In genomic region chr1:89755358-89755757, GRCm38 (mm10) we compare ENCODE assay signal across 14 mouse cellular contexts.
"Had no signal": no experiment of that assay in that cellular context is flagged by ENCODE, and none has a peak within 500 bp of the region (broad histone marks: within the 10 kb centered on the region; RNA-seq: fewer than 3 reads in every experiment).

No protein-coding gene starts in this region.

- H3K4me1 ChIP-seq: liver, embryonic 15.5 days had no signal

- H3K27ac ChIP-seq: left cerebral cortex, adult 2 months; limb, embryonic 10.5 days; liver, embryonic 15.5 days; midbrain, embryonic 10.5 days; neural tube, embryonic 12.5 days had no signal

- H3K27me3 ChIP-seq: liver, embryonic 15.5 days had no signal

- H3K36me3 ChIP-seq: limb, embryonic 10.5 days; liver, embryonic 15.5 days; neural tube, embryonic 12.5 days had no signal

- DNase-seq: lung, adult 2 months; lung, postnatal 36 days; midbrain, embryonic 14.5 days; retina, postnatal 1 day; right cerebral cortex, postnatal 4 days; spleen, adult 18-20 months; thymus, adult 18-20 months; thymus, postnatal 14 days had no signal

- H3K4me3 ChIP-seq: left cerebral cortex, adult 2 months; limb, embryonic 10.5 days; liver, embryonic 15.5 days; midbrain, embryonic 10.5 days; myocyte; neural tube, embryonic 12.5 days had no signal
